Mouse (Mus musculus) heart, adult 2 months (tissue): ENCODE measurements at regions not wholly inside any gene's neighbourhood (a gene's known extent, or its start where the extent isn't known, plus 50 kb on each side); places are given as distances from the start of the nearest gene placed in this dataset.

Source experiments
- EP300 ChIP-seq: fragments of 200-500 bp; IDR thresholded peaks from 2 replicates; pipeline ENCODE4 v1.6.1; 2011; ENCODE audit warnings: low read depth, low read length, control low read depth; ENCODE audit not compliant: insufficient read depth
- POLR2A ChIP-seq: fragments of 200-500 bp; IDR thresholded peaks from 2 replicates; pipeline ENCODE4 v1.6.1; 2011; ENCODE audit warnings: mild to moderate bottlenecking, low read depth, low read length, control low read depth; ENCODE audit not compliant: insufficient read depth

DNA sequence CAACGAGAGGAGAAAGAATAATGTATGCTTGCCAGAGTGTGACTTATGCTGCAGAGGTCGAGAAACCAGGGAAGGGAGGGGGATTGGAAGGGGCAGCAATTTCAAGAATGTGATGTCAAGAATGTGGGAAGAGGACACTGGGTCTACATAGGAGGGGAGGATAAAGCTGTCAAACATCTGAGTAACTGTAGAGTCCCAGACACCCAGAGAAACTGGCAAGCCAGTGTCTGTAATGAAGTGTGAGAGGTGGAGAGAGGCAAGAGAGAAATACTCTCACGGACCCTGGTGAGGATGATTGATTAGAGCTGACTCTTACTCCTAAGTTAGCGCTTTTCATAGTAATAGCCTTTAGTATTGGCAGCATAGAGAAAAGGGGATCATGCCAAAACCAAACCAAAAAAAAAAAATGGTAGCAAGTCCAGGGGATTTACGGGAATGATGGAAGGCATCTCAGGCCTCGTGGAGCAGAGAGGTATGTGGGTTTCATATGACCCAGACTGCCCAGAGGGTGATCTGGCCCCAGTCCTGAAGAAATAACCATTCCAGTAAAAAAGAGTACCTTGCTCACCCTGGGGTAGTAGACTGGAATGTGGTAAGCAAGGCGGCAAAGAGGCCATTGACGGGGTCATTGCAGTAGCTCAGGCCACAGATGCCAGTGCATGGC lies 146.2 kb upstream of the Serp2 start:
- TF ChIP-seq POLR2A = no peak
- TF ChIP-seq EP300 = no peak
